Mouse (Mus musculus) MEL-GATA-1-ER (cell line): ENCODE results near the gene Cdh8.

Source experiments
- DNase-seq: peaks from one replicate; pipeline ENCODE4 v3.0.0-alpha.2; 2012; ENCODE audit warnings: low read depth; ENCODE audit errors: extremely low read depth

Cdh8 gene

DNA sequence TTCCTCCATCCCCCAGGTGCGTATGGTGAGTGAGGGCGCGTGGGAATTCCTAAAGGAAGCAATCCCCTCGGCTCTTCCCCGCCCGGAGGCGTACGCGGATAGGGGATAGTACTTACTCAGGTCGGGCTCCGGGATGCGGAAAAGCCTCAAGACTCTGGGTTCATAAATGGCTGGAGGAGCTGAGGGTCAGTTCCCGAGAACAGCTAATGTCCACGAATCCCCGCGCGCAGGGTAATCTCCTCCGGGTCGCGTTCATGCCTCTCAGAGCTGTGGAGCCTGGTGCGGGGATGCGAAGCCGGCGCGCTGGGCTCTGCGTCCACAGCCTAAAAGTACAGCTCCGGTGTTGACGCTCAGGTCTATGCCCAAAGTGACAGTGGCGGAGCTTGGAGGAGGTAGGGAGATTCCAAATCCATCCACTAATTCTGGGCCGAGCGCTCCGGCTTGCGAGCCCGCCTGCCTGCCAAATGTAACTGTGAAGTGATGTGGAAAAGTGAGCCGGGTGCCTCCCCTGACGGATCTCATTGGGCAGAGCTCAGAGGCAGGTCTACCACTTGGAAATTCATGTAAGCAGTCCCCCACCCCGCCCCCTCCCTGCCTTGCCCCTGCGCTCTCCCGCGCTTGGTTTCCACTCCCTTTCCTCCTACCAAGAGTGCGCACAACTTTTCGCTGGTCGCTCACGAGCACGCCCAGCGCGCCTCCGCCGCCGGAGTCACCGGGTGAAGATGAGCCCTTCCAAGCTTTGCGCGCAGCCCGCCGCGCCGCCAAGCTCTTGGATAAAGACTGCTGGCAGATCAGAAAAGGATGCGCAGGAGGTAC, at the start of gene Cdh8:
Gene Cdh8, minus strand, starts transcription at position 506 of the 816 bp plus-strand sequence.
- no peak for DNase-seq

DNA sequence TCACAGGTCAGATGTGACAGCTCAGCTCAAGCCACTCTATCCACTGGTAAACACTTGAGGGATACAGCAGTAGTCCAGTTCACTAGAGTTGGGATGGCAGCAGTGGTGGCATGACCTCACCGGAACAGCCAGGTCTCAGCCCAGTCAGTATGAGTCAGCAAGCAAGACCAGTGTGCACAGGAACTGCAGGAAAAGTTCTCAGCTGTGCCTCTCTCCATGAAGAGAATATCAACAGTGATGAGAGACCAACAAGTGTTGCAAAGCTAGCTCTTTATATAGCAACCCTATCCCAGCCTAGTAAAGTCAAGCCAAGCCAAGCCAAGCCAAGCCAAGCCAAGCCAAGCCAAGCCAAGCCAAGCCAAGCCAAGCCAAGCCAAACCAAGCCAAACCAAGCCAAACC, 30.2 kb upstream of the Cdh8 start:
- no peak for DNase-seq

DNA sequence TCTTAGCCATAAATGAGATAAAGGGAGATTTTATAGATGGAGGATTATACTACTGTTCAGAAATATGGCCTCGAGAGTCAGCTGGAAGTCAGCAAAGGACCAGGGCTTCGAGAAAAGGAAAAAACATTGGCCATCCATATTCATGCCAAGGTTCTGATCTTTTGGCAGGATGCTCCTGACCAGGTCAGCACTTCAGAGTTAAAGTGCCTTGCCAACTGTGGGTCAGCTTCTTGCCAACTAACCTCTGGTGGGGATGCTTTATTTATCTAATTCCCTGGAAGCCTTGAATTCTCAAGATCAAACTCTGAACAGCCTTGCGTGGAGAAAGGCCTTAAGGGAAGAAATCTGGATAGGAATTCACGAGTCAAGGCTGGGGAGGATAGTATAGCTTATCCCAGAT, 9.6 kb upstream of the Cdh8 start:
- no peak for DNase-seq

DNA sequence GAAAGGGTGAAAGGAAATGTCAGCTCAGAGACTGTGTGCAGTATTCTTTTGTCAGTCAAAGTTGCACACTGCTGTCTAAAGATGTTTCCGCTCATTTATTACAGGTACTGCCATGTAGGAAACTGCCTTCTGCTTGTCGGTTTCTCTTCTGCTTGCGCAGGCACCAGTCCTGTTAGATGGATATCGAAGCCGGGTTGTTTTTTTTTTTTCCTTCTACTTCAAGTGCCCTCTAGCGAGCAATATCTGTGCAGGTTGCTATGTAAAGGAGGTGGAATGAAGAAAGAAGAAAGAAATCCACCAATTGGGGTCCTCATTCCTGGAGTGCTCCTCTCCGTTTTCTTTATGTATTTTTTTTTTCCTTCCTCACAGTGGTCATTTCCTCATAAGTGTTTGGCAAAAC, 5.2 kb upstream of the Cdh8 start:
- DNase-seq = no peak

DNA sequence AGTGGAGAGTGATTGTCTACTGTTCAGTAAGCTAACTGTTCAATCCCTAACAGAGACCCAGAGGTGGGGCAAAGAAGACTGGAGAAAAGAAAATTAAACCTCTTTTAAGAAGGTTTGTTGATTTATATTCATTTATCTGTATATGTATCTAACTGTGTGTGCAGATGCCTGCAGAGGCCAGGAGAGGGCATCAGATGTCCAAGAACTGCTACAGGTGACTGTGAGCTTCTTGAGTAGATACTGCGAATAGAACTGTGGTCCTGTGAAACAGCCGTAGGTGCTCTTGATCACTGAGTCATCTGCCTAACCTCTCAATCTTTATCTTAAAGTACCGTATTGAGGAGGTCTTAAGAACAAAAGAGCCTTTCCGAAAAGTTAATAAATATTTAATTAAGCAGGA, 3.5 kb upstream of the Cdh8 start:
- DNase-seq = peak; percentile 1

DNA sequence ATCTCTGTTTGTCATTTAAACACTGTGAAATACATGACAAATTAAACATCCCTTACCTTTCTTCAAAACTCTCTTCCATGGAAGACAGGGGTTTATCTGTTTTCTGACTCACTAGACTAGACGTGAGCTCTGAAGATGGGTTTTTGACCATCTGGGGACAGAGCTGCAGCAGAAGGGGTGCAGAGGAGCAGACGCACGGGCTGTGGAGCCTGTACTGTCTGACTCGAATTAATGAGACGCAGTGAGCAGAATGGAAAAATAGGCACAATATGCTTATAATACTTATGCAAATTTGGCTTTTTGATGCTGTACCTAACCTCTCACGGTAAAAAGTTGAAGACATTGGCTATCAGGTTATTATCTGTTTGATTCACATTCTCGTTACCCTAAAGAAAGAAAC, 1.2 kb upstream of the Cdh8 start:
- DNase-seq = no peak

DNA sequence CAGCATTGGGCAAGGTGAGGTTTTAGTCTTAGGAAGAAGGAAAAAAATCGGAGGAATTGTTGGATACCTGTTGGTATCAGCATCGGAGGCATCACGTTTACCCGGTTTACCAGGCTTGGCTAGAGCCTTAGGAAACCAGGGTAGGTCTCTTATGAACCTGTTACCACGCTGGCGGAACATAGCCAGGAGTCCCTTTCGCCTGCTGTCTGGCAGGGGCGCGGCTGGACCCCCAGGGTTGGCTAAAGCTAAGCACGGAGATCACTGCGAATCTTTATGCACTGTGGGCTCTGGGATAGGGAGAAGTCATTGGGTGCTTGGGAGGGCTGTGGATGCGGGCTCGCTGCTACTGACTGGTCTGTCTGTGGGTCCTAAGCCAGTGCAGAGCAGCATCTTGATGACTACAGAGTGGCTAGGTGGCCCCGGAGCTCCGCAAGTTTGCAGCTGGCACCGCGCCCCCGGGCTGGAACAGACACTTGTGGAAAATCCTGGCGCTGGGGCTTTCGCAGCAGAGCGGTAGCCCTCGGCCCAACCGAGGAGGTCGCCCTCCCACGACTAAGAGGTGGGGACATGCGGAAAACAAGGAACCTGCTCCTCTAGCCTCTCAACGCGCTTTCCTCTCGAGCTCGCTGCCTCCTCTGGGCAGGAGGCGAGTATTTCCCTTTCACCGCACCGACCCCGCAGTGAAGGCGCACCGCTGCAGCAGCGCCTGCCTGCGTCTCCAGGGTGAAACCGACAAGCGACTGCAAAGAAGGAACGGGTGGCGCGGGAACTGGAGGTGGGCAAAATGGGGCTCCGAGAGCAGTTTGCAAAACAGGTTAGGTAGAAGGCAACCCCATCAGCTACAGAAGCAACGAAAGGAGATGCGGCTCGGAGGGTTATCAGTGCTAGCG, 950 bp downstream of the Cdh8 start:
- DNase-seq = no peak

DNA sequence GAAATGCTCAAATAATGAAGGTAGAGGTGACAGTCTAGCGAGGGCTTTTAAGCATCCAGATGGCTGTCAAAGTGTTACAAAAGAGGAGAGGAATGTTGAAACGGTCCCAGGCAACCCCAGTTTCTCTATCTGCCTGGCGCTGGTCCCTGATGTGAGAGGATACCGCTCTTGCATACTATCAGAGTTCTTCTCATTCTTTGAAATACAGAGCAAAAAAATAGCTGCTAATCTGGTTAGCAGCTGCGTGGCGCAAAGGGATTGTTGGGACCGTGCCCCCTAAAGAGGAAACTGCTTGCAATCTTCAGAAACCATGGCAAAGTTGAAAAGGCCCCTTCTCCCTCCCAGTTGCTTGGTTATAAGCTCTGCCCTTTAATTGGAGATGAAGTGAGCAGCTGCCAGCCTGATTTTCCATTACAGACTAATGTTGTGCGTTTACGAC, 1.8 kb downstream of the Cdh8 start:
- DNase-seq = no peak

DNA sequence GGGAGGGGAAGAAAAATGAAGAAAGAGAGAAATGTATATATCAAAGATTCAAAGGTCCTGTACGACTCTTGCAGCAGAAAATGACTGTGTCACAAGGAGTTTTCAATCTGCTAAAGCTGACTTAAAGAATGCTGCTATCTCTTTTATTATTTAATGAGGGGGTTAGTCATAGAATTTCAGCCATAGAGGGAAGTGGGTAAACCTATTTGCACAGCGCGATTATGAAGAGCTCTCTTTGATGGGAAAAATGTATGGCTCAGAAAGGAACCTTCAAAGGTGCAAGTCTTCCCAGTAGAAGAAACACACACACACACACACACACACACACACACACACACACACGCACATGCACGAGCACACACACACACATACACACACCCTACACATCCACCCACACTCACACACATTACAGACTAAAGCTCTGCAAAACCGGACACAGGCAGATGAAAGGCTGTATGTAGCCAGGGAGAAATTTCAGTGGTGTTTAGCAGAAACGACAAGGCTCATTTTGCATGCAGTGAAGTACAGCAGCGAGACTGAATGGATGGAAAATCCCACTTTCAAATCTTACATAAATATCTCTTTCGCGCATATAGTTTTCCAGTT, 2.3 kb downstream of the Cdh8 start:
- DNase-seq = no peak

DNA sequence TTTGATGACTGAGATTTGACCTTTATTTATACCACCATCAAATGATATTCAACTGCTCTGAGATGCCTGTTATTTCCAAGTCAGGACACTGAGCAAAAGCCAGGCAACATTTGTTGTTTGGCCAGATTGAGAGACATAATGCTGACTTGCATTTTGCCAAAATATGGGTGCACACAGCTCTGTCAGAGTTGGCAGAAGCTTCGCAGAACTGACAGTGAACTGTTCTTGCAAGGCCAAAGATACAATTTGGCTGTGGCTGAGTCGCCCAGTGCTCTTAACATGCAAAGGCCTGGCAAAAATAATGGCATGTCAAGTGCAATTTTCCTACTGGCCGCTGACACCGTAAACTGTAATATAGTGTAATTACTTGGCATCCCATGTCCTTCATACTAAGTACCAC, 22.4 kb downstream of the Cdh8 start:
- no peak for DNase-seq

DNA sequence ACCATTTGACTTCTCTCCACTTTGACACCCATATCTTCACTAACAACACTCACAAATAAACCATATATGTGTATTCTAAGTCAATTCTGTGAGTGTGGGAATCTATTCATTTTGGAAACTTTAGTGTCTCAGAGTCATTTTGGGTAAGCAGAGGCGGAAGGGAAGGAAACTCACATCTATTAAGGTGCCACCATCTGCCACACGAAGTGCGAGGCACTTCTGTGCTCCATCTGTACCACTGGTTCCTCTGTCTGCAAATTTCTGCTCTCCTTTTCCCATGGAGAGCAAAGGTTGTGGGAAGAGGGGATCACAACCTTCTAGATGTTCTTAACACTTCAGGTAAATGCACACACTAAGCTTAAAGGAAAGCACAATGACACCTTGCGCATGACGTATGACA, 46.2 kb downstream of the Cdh8 start:
- DNase-seq = no peak

DNA sequence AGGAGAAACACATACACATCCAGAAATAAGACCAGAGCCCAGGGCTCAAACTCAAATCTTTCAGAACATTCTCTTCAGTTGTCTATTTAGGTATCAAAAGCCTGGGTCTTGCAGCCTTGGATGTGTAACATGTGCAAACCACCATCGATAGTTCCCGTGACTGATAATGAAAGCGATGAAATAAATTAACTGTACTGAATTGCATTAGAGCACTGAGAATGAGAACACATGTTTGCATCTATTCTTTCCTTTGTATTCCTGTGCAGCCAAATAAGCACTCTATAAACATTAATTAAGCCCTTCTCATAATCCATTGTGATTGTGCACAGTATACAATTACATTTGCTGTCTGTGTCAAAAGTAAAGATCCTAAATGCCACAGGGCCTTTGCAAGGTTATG, 47.1 kb downstream of the Cdh8 start:
- no peak for DNase-seq

DNA sequence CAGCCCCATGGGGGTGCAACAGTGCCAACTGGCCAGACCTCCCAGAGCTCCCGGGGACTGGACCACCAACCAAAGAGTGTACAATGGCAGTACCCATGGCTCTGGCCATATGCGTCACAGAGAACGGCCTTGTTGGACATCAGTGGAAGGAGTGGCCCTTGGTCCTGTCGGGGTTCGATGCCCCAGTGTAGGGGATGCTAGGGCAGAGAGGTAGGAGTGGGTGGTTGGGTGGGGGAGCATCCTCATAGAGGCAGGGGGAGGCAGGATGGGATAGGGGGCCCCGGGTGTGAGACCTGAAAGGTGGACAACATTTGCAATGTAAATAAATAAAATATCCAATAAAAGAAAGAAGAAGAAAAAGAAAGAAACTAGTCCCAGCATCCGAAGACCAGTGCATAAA, 47.8 kb downstream of the Cdh8 start:
- DNase-seq = no peak

DNA sequence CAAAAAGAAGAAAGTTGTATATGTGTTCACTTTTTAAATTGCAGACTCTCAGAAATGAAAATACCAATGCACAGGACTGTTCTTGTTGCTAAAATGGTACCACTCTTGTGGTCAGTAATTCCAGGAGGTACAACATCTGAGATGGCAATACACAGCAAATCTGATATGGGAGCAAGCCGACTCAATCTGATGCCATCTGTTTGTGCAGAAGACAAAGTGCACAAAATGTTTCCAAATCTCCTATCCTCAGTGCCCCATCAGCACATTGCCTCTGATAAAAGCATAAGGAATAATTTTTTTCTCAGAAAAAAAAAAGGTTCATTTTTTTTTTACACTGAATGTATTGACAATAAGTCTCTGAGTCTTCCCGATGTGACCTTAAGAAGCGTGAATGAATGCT, 62.3 kb downstream of the Cdh8 start:
- no peak for DNase-seq

DNA sequence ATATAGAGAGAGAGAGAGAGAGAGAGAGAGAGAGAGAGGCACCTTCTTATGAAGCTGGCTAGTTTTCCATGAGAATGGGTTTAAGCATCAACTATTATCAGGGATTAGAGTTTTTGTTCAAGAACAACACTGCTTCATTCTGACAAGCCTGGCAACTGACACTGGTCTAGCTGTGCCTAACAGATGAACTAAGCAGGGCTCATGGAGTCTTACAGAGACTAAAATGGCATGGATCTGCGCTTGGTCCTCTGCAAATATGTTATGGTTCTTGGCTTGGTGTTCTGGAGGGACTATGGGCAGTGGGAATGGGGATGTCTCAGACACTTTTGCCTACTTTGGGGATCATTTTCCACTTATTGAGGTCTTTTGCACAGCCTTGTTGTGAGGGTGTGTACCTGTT, 63.0 kb downstream of the Cdh8 start:
- no peak for DNase-seq

DNA sequence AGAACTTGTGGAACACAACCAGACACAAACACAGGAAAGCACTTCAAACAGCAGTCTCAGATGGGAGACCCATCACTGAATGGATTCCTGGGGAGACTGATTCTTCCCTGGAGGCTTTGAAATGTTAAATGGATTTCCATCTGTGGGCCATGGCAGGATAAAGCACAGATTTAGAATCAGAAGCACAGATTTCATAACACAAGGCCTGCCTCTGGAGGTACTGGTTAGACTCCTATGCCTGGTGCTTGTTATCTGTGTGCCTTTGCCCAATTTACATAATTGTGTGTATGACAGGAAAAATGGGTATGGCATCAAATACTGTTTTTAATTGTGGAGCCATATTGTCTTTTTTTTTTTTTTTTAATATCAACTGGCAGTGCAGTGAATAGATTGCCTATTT, 66.8 kb downstream of the Cdh8 start:
- no peak for DNase-seq

DNA sequence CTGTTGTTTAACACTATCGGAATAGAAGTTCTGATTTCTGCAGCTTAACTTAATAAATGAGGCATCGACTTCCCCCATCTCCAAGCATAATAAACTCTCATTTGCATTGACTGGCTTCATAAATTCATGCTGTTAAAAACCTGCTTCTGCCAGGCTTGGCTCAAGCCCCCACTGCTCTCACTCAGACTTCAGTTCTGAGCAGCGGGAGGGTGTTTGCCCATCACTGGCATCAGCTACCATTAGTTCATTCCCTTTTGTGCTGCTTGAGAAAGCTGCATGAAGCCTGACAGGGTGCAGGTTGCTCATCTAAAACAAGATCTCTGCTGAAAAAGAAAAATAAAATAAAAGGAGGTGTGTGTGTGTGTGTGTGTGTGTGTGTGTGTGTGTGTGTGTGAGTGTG, 67.7 kb downstream of the Cdh8 start:
- no peak for DNase-seq

DNA sequence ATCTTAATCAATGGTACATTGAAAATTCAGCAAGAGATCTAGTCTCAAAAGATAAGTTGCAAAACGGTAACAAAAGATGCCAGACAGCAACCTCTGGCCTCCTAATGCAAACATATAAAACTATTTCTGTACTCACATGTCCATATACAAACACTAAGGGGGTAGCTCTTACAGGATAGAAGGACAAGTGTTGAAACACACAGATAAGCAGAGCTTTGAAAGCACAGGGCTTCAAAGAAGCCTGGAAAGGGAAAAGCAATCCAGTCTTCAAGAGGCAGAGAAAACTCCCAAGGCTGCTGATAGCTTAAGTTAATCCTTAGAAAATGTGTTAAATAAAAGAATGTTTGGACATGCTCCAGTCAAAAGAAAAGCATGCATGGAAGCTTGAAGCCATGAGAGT, 77.0 kb downstream of the Cdh8 start:
- no peak for DNase-seq

DNA sequence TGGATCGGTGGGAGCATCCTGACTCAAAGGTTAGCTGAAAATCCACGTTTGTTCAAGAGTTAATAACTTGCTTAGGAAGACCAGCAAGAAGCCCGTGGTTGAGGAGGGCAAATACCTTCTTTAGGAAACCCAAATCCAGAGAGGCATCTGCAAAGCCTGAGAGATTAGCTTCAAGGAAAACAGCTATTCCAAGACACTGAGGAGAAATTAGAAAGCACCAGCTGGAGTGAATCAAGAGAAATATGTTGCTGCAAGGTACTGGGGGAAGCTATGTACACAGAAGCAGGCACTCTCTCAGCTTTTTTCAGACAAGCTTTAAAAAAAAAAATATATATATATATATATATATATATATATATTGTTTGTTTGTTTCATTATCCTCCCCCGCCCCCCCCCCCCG, 88.7 kb downstream of the Cdh8 start:
- no peak for DNase-seq

DNA sequence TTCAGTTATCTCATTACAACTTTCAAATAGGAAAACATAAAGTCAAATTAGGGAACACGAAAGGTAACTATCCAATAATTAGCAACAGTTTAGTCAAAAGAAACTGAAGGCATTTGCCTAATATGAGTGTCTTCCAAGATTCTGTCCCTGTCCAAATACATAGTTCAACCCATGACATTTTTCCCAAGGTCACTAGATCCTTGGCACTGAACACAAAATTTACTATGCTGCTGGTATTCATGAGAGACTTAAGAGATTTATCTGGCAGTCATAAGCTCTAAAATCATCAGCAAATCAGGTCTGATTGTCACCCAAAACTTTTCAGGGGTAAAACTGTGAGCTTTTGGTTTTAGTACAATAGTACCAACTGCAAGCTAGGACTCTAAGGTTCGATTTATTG, 101.7 kb downstream of the Cdh8 start:
- no peak for DNase-seq

DNA sequence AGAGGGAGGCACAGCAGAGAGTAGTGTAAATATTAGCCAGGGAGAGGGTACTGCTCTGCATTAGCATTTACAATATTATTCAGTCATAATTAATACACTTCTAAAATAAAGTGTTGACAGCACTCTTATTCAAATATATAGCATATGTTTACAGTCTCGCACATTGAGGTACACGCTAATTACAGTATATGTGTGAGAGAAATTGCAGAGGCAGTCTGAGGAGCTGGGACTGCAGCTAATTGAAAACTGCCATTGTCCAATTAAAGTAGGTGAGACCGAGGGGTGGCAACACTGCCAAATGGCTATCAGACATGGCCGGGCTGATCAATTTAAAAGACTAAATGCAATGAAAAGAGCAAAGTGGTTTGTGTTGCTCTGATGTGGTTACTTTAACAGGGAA, 112.1 kb downstream of the Cdh8 start:
- DNase-seq = no peak

DNA sequence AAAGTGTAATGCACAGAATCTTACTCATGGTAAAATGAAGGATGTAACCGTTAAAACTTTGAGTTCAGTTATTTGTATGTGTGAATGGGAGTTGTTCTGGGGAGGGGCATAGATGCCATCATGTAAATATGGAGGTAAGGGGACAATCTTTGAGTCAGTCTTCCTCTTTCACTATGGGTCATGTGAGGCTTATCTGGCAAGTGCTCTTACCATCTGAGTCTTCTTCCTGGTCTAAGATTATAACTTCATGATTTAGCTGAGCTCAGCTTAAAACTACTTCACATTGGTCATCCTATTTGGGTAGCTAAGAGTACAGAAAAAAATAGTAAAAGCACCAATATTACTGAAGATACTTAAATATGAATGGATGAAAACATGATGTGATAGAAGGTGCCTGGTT, 126.1 kb downstream of the Cdh8 start:
- DNase-seq = no peak
